Mouse (Mus musculus) liver, embryonic 15.5 days (tissue): ENCODE data around the gene Tyk2. TPM values are rescaled to one million over a fixed set of nuclear protein-coding genes. Genes with fewer than 3 reads are reported as not detected.

Experiments
- ATAC-seq: fragments of 200-750 bp; cut with Nextera tagmentation; 2 replicates; pipeline ENCODE4 v1.8.0; 2017; ENCODE audit warnings: moderate number of reproducible peaks, mild to moderate bottlenecking, moderate library complexity; ENCODE audit not compliant: insufficient read depth
- H3K27ac ChIP-seq: fragments of 300-500 bp; sonication (generic); replicated peaks from 2 replicates; pipeline ENCODE4 v1.5.1; 2015; ENCODE audit warnings: mild to moderate bottlenecking, inconsistent platforms
- H3K27me3 ChIP-seq: fragments of 300-500 bp; sonication (generic); 2 replicates; pipeline ENCODE4 v1.6.1; 2015; ENCODE audit warnings: mild to moderate bottlenecking, inconsistent platforms
- H3K36me3 ChIP-seq: fragments of 300-500 bp; sonication (generic); replicated peaks from 2 replicates; pipeline ENCODE4 v1.6.1; 2015; ENCODE audit warnings: moderate library complexity, mild to moderate bottlenecking, inconsistent platforms
- H3K4me1 ChIP-seq: fragments of 300-500 bp; sonication (generic); replicated peaks from 2 replicates; pipeline ENCODE4 v1.6.1; 2015; ENCODE audit warnings: inconsistent platforms
- H3K4me2 ChIP-seq: fragments of 300-500 bp; sonication (generic); 2 replicates; pipeline ENCODE4 v1.6.1; 2015; ENCODE audit warnings: moderate library complexity, mild to moderate bottlenecking, inconsistent platforms
- H3K4me3 ChIP-seq: fragments of 300-500 bp; sonication (generic); replicated peaks from 2 replicates; pipeline ENCODE4 v1.5.1; 2015; ENCODE audit warnings: mild to moderate bottlenecking, inconsistent platforms
- H3K9ac ChIP-seq: fragments of 300-500 bp; sonication (generic); 2 replicates; pipeline ENCODE4 v1.6.1; 2015; ENCODE audit warnings: moderate library complexity, mild to moderate bottlenecking, inconsistent platforms
- H3K9me3 ChIP-seq: fragments of 300-500 bp; sonication (generic); replicated peaks from 2 replicates; pipeline ENCODE4 v1.6.1; 2016; ENCODE audit warnings: inconsistent platforms
- WGBS: fragments of 180-500 bp; shearing (Covaris S2); methylation state at CpG from one replicate; pipeline ENCODE4 v1.1.7; 2015; ENCODE audit warnings: mixed read lengths; ENCODE audit not compliant: insufficient replicate concordance; 5-methylcytosine and 5-hydroxymethylcytosine counted together
- polyA plus RNA-seq: library from polyadenylated mRNA; unstranded; fragments of >200 nt; fragmentation: Nextera tagmentation; extraction: Ambion mirVana; gene quantifications from 2 replicates; pipeline ENCODE4 v1.2.1, GENCODE M21; 2015

Tyk2 gene
- polyA plus RNA-seq, 1 experiment from 2014 or later: 7.4 TPM

DNA sequence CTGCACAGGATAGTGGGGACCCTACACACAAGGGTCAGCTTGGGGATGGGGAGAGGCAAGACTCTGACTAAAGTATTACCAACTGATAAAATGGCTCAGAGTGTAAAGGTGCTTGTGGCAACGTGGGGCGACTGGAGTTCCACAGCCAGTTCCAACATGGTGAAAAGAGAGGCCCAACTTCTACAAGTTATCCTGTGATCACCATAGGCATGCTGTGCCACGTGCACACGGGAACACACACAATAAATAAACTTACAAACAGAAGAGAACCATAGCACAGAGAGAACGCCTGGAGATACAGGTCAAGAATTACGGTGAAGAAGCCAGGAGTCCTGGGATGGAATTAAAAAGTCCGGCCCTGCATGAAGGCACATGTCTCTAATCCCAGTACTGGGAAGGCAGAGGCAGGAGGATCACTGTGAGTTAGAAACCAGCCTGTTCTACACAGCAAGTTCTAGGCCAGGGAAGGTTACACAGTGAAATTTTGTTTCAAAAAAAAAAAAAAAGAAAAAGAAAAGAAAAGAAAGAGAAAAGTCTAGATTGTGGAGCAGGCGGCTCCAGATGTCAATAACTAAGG is 18.1 kb upstream of the Tyk2 start:
- 4% methylated on average over 8 of the region's 8 CpGs for WGBS
- H3K4me3 ChIP-seq: peak overlapping the region; percentile 81
- peaks cover 9% of the 10 kb centered on the region for H3K27me3 ChIP-seq
- H3K4me1 ChIP-seq: peaks cover 62% of the 10 kb centered on the region
- no peaks in the 10 kb centered on the region for H3K9me3 ChIP-seq
- peak overlapping the region; percentile 83 for H3K27ac ChIP-seq
- no peak for ATAC-seq
- H3K9ac ChIP-seq: peak overlapping the region; percentile 83
- peak overlapping the region; percentile 82 for H3K4me2 ChIP-seq
- peaks cover 30% of the 10 kb centered on the region for H3K36me3 ChIP-seq

DNA sequence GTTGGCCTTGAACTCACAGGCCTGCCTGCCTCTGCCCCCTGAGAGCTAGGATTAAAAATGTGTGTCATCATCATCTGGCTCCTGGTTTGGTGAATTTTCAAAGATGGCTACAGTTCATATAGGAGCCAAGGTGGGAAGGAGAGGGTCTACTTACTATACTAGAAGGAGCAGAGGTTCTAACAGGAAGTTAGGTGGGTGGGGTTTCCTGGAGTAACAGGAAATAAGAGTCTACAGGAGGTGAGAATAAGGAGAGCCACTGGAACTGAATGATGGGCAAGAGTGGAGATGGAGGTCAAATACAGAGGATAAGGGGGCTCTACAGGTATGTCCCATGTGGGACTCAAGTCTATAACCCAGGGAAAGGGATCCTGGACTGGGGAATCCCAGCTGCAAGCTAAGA is 17.4 kb upstream of the Tyk2 start:
- ATAC-seq: no peak

GRCm38 (mm10) chr9:21146722-21147121 is 15.7 kb upstream of the Tyk2 start:
- no peaks in the 10 kb centered on the region for H3K9me3 ChIP-seq
- ATAC-seq: peak; percentile 17; the same call in 1 of the 2 replicates
- peaks cover 55% of the 10 kb centered on the region for H3K36me3 ChIP-seq
- H3K4me3 ChIP-seq: peak overlapping the region; percentile 16
- 0 out of 2 replicates have a peak overlapping the region, but pooled peaks have one; percentile 5 for H3K27ac ChIP-seq
- peaks cover 57% of the 10 kb centered on the region for H3K4me1 ChIP-seq
- H3K4me2 ChIP-seq: peak overlapping the region; percentile 82
- H3K27me3 ChIP-seq: no peaks in the 10 kb centered on the region
- H3K9ac ChIP-seq: no peak overlapping the region
- WGBS: 21% methylated on average over 10 of the region's 10 CpGs

More for the DNA sequence above, 17.4 kb upstream of the Tyk2 start:
- Histone ChIP-seq H3K27ac (peak overlapping the region; percentile 45; the same call in 1 of the 2 replicates), H3K4me1 (peaks cover 60% of the 10 kb centered on the region), H3K9ac (peak overlapping the region; percentile 83), H3K36me3 (peaks cover 38% of the 10 kb centered on the region), H3K27me3 (peaks cover 4% of the 10 kb centered on the region), H3K4me2 (peak overlapping the region; percentile 82), H3K4me3 (peak overlapping the region; percentile 81), H3K9me3 (no peaks in the 10 kb centered on the region)

DNA sequence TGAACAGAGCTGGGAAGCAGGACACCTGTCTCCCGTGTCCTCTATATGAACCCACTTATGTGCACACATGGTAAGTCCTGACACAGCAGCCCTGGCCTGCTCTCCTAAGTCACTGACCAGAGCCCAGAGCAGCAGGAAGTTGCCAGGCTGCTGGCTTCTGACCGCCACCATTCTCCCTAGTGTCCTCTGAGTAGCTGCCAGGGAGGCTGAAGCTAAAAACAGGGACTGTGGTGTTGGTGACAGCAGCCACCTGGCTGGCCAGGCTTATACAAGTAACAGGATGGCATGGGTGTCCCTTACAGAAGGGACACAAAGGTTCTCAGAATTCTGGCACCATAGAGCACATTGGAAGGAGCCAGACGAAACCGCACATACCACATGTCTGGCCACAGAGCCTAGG is 14.4 kb upstream of the Tyk2 start:
- peaks cover 68% of the 10 kb centered on the region for H3K36me3 ChIP-seq
- no peak overlapping the region for H3K4me3 ChIP-seq
- no peaks in the 10 kb centered on the region for H3K27me3 ChIP-seq
- no peak overlapping the region for H3K27ac ChIP-seq
- no peak overlapping the region for H3K4me2 ChIP-seq
- ATAC-seq: no peak
- no peak overlapping the region for H3K9ac ChIP-seq
- H3K4me1 ChIP-seq: peaks cover 57% of the 10 kb centered on the region
- no peaks in the 10 kb centered on the region for H3K9me3 ChIP-seq
- WGBS: 87% methylated on average over 4 of the region's 4 CpGs

DNA sequence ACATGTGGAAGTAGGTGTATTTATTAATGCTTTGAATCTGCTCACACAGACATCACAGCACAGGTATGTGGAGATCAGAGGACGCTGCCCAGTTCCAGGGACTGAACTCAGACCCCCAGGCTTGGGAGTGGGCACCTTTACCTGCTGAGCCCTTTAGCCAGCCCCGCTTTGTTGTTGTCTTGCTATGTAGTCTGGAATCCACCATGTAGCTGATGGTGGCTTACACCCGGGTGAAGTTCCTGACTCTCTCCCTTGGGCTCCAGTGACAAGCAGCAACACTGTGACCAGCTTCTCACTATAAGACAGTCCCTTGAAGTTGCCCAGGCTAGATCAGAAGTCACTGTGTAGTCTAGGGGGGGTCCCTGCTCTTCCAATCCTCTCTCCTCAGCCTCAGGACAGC is 13.3 kb upstream of the Tyk2 start:
- Histone ChIP-seq H3K9me3 (no peaks in the 10 kb centered on the region), H3K4me2 (no peak overlapping the region), H3K4me1 (peaks cover 52% of the 10 kb centered on the region), H3K36me3 (peaks cover 78% of the 10 kb centered on the region), H3K27me3 (no peaks in the 10 kb centered on the region), H3K4me3 (no peak overlapping the region), H3K9ac (no peak overlapping the region), H3K27ac (no peak overlapping the region)
- no peak for ATAC-seq
- 78% methylated on average over 3 of the region's 3 CpGs for WGBS

DNA sequence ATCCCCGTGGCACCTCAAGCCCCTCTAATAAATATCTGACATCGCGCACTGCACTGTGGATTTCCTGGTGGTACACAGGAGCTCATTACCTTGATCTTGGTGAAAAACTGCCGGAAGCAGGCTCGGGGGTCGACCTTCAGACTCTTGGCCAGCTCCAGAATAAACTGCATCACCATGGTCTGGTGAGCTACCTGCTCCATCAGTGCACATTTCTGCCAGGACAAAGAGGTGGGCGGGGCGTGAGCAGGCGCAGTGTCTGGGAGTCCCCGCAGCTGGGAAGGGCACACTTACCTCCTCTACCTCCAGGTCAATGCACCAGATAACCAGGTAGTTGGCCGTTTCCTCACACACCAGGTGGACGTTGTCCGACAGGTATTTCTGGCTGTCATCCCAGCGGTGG is 10.9 kb upstream of the Tyk2 start:
- ATAC-seq: no peak

DNA sequence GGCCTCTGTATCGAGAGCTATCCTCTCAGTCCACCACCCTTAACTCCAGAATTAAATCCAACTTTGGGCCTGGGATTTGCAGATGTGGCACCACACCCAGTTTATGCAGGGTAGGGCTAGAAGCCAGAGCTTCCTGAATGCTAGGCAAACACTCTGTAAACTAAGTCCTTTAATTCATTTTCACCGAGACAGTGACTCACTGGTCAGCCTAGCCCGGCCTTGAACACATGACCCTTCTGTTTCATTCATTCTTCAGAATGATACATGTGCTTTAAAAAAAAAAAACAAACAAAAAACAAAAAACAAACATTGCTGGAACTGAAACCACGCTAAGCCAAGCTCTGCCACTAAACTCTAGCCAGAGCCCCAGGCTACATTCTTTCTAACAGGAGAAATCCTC is 7.3 kb upstream of the Tyk2 start:
- H3K4me3 ChIP-seq: no peak overlapping the region
- peaks cover 34% of the 10 kb centered on the region for H3K4me1 ChIP-seq
- 57% methylated on average over 4 of the region's 4 CpGs for whole genome bisulfite sequencing
- peaks cover 61% of the 10 kb centered on the region for H3K36me3 ChIP-seq
- H3K9me3 ChIP-seq: no peaks in the 10 kb centered on the region
- no peaks in the 10 kb centered on the region for H3K27me3 ChIP-seq
- H3K27ac ChIP-seq: no peak overlapping the region
- no peak for ATAC-seq
- H3K9ac ChIP-seq: no peak overlapping the region
- no peak overlapping the region for H3K4me2 ChIP-seq

More for the DNA sequence above, 10.9 kb upstream of the Tyk2 start:
- WGBS: 85% methylated on average over 14 of the region's 14 CpGs
- H3K4me3 ChIP-seq: no peak overlapping the region
- H3K4me1 ChIP-seq: peaks cover 28% of the 10 kb centered on the region
- no peaks in the 10 kb centered on the region for H3K9me3 ChIP-seq
- H3K27ac ChIP-seq: no peak overlapping the region
- H3K9ac ChIP-seq: no peak overlapping the region
- peaks cover 95% of the 10 kb centered on the region for H3K36me3 ChIP-seq
- no peaks in the 10 kb centered on the region for H3K27me3 ChIP-seq
- no peak overlapping the region for H3K4me2 ChIP-seq

GRCm38 (mm10) chr9:21137229-21137628 is 6.2 kb upstream of the Tyk2 start:
- Histone ChIP-seq H3K9me3 (no peaks in the 10 kb centered on the region), H3K9ac (no peak overlapping the region), H3K4me3 (no peak overlapping the region), H3K4me2 (no peak overlapping the region), H3K27ac (no peak overlapping the region), H3K4me1 (peaks cover 32% of the 10 kb centered on the region), H3K36me3 (peaks cover 50% of the 10 kb centered on the region), H3K27me3 (no peaks in the 10 kb centered on the region)
- WGBS: 37% methylated on average over 3 of the region's 3 CpGs
- ATAC-seq: 0 out of 2 replicates have a peak, but pooled peaks have one; percentile 20

GRCm38 (mm10) chr9:21136401-21136800 is 5.4 kb upstream of the Tyk2 start:
- H3K27ac ChIP-seq: peak overlapping the region; percentile 19; the same call in 1 of the 2 replicates
- no peak for ATAC-seq
- peaks cover 38% of the 10 kb centered on the region for H3K4me1 ChIP-seq
- H3K9ac ChIP-seq: no peak overlapping the region
- H3K4me3 ChIP-seq: no peak overlapping the region
- H3K36me3 ChIP-seq: peaks cover 41% of the 10 kb centered on the region
- no peaks in the 10 kb centered on the region for H3K9me3 ChIP-seq
- no peak overlapping the region for H3K4me2 ChIP-seq
- 44% methylated on average over 6 of the region's 6 CpGs for WGBS
- H3K27me3 ChIP-seq: no peaks in the 10 kb centered on the region

- 43% methylated on average over 1 of the region's 1 CpGs for WGBS
- H3K36me3 ChIP-seq: peaks cover 37% of the 10 kb centered on the region
- no peaks in the 10 kb centered on the region for H3K9me3 ChIP-seq
- ATAC-seq: no peak
- no peak overlapping the region for H3K9ac ChIP-seq
- H3K4me3 ChIP-seq: no peak overlapping the region
- H3K27me3 ChIP-seq: no peaks in the 10 kb centered on the region
- peaks cover 43% of the 10 kb centered on the region for H3K4me1 ChIP-seq
- H3K4me2 ChIP-seq: no peak overlapping the region
- H3K27ac ChIP-seq: peak overlapping the region; percentile 19; the same call in 1 of the 2 replicates
Measured at GRCm38 (mm10) chr9:21135941-21136381, 4.9 kb upstream of the Tyk2 start.

- Histone ChIP-seq H3K36me3 (peaks cover 31% of the 10 kb centered on the region), H3K4me2 (no peak overlapping the region), H3K27ac (no peak overlapping the region), H3K4me3 (no peak overlapping the region), H3K9me3 (no peaks in the 10 kb centered on the region), H3K27me3 (no peaks in the 10 kb centered on the region), H3K9ac (no peak overlapping the region), H3K4me1 (peaks cover 48% of the 10 kb centered on the region)
- no peak for ATAC-seq
- WGBS: 54% methylated on average over 4 of the region's 4 CpGs
Measured at GRCm38 (mm10) chr9:21135329-21135890, 4.4 kb upstream of the Tyk2 start.
